Mouse (Mus musculus) embryonic fibroblast, embryonic 13.5 days (primary cell): ENCODE data around the gene Rcsd1.

ENCODE experiments used
- CTCF ChIP-seq: IDR thresholded peaks from 2 replicates; pipeline ENCODE4 v1.5.1; 2011; ENCODE audit warnings: mild to moderate bottlenecking, control low read depth, low read length, moderate library complexity, borderline replicate concordance; ENCODE audit not compliant: insufficient read depth
- POLR2A ChIP-seq: IDR thresholded peaks from 2 replicates; pipeline ENCODE4 v1.6.1; 2011; ENCODE audit warnings: low read depth, mild to moderate bottlenecking, control low read depth, low read length, moderate library complexity

GRCm38 (mm10) chr1:165670056-165670455 is 39.5 kb downstream of the Rcsd1 start:
- TF ChIP-seq POLR2A (no peak), CTCF (no peak)
